Mouse (Mus musculus) thymus, adult 2 months (tissue): ENCODE measurements around the gene Troap.

Experiments used
- CTCF ChIP-seq: fragments of 200-500 bp; IDR thresholded peaks from 2 replicates; pipeline ENCODE4 v1.5.1; 2012; ENCODE audit warnings: mild to moderate bottlenecking, control low read depth, low read length, moderate library complexity, borderline replicate concordance; ENCODE audit not compliant: control insufficient read depth, poor library complexity, insufficient read depth; ENCODE audit errors: extremely low read depth
- POLR2A ChIP-seq: fragments of 200-500 bp; IDR thresholded peaks from 2 replicates; pipeline ENCODE4 v1.6.1; 2012; ENCODE audit warnings: mild to moderate bottlenecking, low read length, control low read depth, moderate library complexity; ENCODE audit not compliant: control insufficient read depth, poor library complexity, insufficient read depth; ENCODE audit errors: extremely low read depth

- no peak for TF ChIP-seq POLR2A
- TF ChIP-seq CTCF = no peak
Measured at GRCm38 (mm10) chr15:99053373-99053772, 21.0 kb upstream of the Troap start.
